Mouse (Mus musculus) ES-Bruce4 (cell line): ENCODE measurements around the gene Eif2b4. TPM values are rescaled to one million over a fixed set of nuclear protein-coding genes. Genes with fewer than 3 reads are reported as not detected.

Experiments
- H3K27ac ChIP-seq: 2 replicates; pipeline ENCODE4 v1.5.1; 2012; ENCODE audit warnings: low read length, inconsistent platforms; ENCODE audit not compliant: insufficient read depth
- H3K27me3 ChIP-seq: 2 replicates; pipeline ENCODE4 v1.6.1; 2012; ENCODE audit warnings: mild to moderate bottlenecking, low read length, inconsistent platforms; ENCODE audit not compliant: control insufficient read depth, poor library complexity, insufficient read depth, severe bottlenecking
- H3K36me3 ChIP-seq: 2 replicates; pipeline ENCODE4 v1.6.1; 2012; ENCODE audit warnings: inconsistent platforms, mild to moderate bottlenecking, low read length, moderate library complexity; ENCODE audit not compliant: control insufficient read depth, poor library complexity, insufficient read depth, severe bottlenecking
- H3K4me1 ChIP-seq: one replicate; pipeline ENCODE4 v1.8.1; 2011; ENCODE audit warnings: low read length; ENCODE audit not compliant: control insufficient read depth, insufficient read depth
- H3K4me3 ChIP-seq: 2 replicates; pipeline ENCODE4 v1.5.1; 2011; ENCODE audit warnings: low read depth, mild to moderate bottlenecking, low read length
- H3K9ac ChIP-seq: 2 replicates; pipeline ENCODE4 v1.6.1; 2012; ENCODE audit warnings: low read depth, mild to moderate bottlenecking, inconsistent platforms; ENCODE audit not compliant: poor library complexity, severe bottlenecking
- H3K9me3 ChIP-seq: replicated peaks from 2 replicates; pipeline ENCODE4 v1.6.1; 2012; ENCODE audit warnings: mild to moderate bottlenecking, low read length, inconsistent platforms; ENCODE audit not compliant: control insufficient read depth, poor library complexity, insufficient read depth, severe bottlenecking
- CTCF ChIP-seq: IDR thresholded peaks from one replicate; pipeline ENCODE4 v1.8.1; 2011; ENCODE audit warnings: low read depth, low read length
- EP300 ChIP-seq: IDR thresholded peaks from 2 replicates; pipeline ENCODE4 v1.6.1; 2011; ENCODE audit warnings: low read depth, low read length; ENCODE audit not compliant: insufficient read depth
- POLR2A ChIP-seq: IDR thresholded peaks from one replicate; pipeline ENCODE4 v1.8.1; 2011; ENCODE audit warnings: low read length; ENCODE audit not compliant: insufficient read depth
- polyA plus RNA-seq: library from polyadenylated mRNA; stranded (reverse); fragments of >200 nt; gene quantifications from 2 replicates; pipeline ENCODE4 v1.2.4, GENCODE M21; 2011; ENCODE audit warnings: low read depth; ENCODE audit not compliant: missing spikeins, insufficient read depth, insufficient read length

Eif2b4 gene
- polyA plus RNA-seq, 1 experiment, result 45.2 TPM

GRCm38 (mm10) chr5:31192045-31192938 lies 938 bp downstream of the Eif2b4 start:
- Histone ChIP-seq H3K9me3 (no peaks in the 10 kb centered on the region), H3K9ac (peak overlapping the region; percentile 77), H3K27ac (no peak overlapping the region), H3K4me1 (no peaks in the 10 kb centered on the region), H3K27me3 (no peaks in the 10 kb centered on the region), H3K4me3 (peak overlapping the region; percentile 81), H3K36me3 (peaks cover 21% of the 10 kb centered on the region)
- TF ChIP-seq POLR2A (no peak), EP300 (no peak), CTCF (no peak)

- no peaks in the 10 kb centered on the region for H3K9me3 ChIP-seq
- no peak overlapping the region for H3K4me3 ChIP-seq
- no peak overlapping the region for H3K27ac ChIP-seq
- no peak overlapping the region for H3K9ac ChIP-seq
- no peaks in the 10 kb centered on the region for H3K4me1 ChIP-seq
- no peaks in the 10 kb centered on the region for H3K27me3 ChIP-seq
- peak; percentile 45 for TF ChIP-seq CTCF
- no peak for TF ChIP-seq EP300
- no peak for TF ChIP-seq POLR2A
- H3K36me3 ChIP-seq, result peaks cover 4% of the 10 kb centered on the region; the same call in 1 of the 2 replicates
Measured at GRCm38 (mm10) chr5:31190201-31190600, 3.0 kb downstream of the Eif2b4 start.

GRCm38 (mm10) chr5:31188223-31188840 lies 4.9 kb downstream of the Eif2b4 start:
- peaks cover 4% of the 10 kb centered on the region; the same call in 1 of the 2 replicates for H3K36me3 ChIP-seq
- no peaks in the 10 kb centered on the region for H3K9me3 ChIP-seq
- H3K27me3 ChIP-seq, result no peaks in the 10 kb centered on the region
- TF ChIP-seq CTCF (no peak), EP300 (no peak), POLR2A (no peak)
- no peak overlapping the region for H3K9ac ChIP-seq
- H3K4me1 ChIP-seq, result no peaks in the 10 kb centered on the region
- no peak overlapping the region for H3K4me3 ChIP-seq
- no peak overlapping the region for H3K27ac ChIP-seq

GRCm38 (mm10) chr5:31183678-31184077 lies 9.6 kb downstream of the Eif2b4 start:
- Histone ChIP-seq H3K36me3 (peaks cover 4% of the 10 kb centered on the region; the same call in 1 of the 2 replicates), H3K9ac (no peak overlapping the region), H3K9me3 (no peaks in the 10 kb centered on the region), H3K4me1 (no peaks in the 10 kb centered on the region), H3K4me3 (no peak overlapping the region), H3K27me3 (no peaks in the 10 kb centered on the region), H3K27ac (no peak overlapping the region)
- TF ChIP-seq EP300 (no peak), CTCF (no peak), POLR2A (no peak)

- TF ChIP-seq EP300 (no peak), CTCF (no peak), POLR2A (no peak)
- Histone ChIP-seq H3K9ac (peak overlapping the region; percentile 18; the same call in 1 of the 2 replicates), H3K36me3 (no peaks in the 10 kb centered on the region), H3K27me3 (no peaks in the 10 kb centered on the region), H3K9me3 (no peaks in the 10 kb centered on the region), H3K4me3 (no peak overlapping the region), H3K4me1 (no peaks in the 10 kb centered on the region), H3K27ac (no peak overlapping the region)
Measured at GRCm38 (mm10) chr5:31181183-31181770, 12.0 kb downstream of the Eif2b4 start.
